ENCODE assay signal across 8 mouse cellular contexts in genomic region chr16:49857504-49858160, GRCm38 (mm10). TPM values are rescaled to one million over a fixed set of nuclear protein-coding genes. Genes with fewer than 3 reads are reported as not detected.
DNase-seq lines count a peak whose midpoint lies in the region; ATAC-seq and TF ChIP-seq lines count a peak whose summit lies in the region.

No protein-coding gene starts in this region.

- no peak for ATAC-seq in forebrain, embryonic 12.5 days (ENCODE audit: low FRiP score)
- no peak for ATAC-seq in intestine, embryonic 15.5 days
- no peak for ATAC-seq in midbrain, embryonic 12.5 days (ENCODE audit: low FRiP score, low read depth)

- H3K27me3 ChIP-seq in CH12.LX (replicated peaks) = no peaks in the 10 kb centered on the region
- H3K27me3 ChIP-seq in forebrain, embryonic 12.5 days = no peaks in the 10 kb centered on the region
- no peaks in the 10 kb centered on the region for H3K27me3 ChIP-seq in intestine, embryonic 15.5 days (replicated peaks)
- no peaks in the 10 kb centered on the region for H3K27me3 ChIP-seq in midbrain, embryonic 12.5 days

- peaks cover 59% of the 10 kb centered on the region for H3K79me2 ChIP-seq in CH12.LX (replicated peaks; ENCODE audit: control insufficient read depth, extremely low read depth, insufficient read depth, poor library complexity, severe bottlenecking)

- H3K9ac ChIP-seq in CH12.LX (ENCODE audit: insufficient read depth, low read depth) = peak overlapping the region; percentile 90
- no peak overlapping the region for H3K9ac ChIP-seq in forebrain, embryonic 12.5 days
- no peak overlapping the region for H3K9ac ChIP-seq in intestine, embryonic 15.5 days
- no peak overlapping the region for H3K9ac ChIP-seq in midbrain, embryonic 12.5 days (replicated peaks)

- peaks cover 18 to 28% of the 10 kb centered on the region in 2 experiments for H3K36me3 ChIP-seq in CH12.LX (replicated peaks in 1 of 2; ENCODE audit: control insufficient read depth in 1 of 2, insufficient read depth in 1 of 2, low read length in 1 of 2)
- H3K36me3 ChIP-seq in forebrain, embryonic 12.5 days (replicated peaks) = no peaks in the 10 kb centered on the region
- H3K36me3 ChIP-seq in intestine, embryonic 15.5 days = no peaks in the 10 kb centered on the region
- H3K36me3 ChIP-seq in midbrain, embryonic 12.5 days = no peaks in the 10 kb centered on the region

- H3K9me3 ChIP-seq in CH12.LX (replicated peaks; ENCODE audit: low read length) = peaks cover 6% of the 10 kb centered on the region
- no peaks in the 10 kb centered on the region for H3K9me3 ChIP-seq in forebrain, embryonic 12.5 days
- no peaks in the 10 kb centered on the region for H3K9me3 ChIP-seq in intestine, embryonic 15.5 days
- H3K9me3 ChIP-seq in midbrain, embryonic 12.5 days = no peaks in the 10 kb centered on the region

- peak overlapping the region; percentile 82 for H3K27ac ChIP-seq in CH12.LX (ENCODE audit: insufficient read depth, low read depth)
- H3K27ac ChIP-seq in forebrain, embryonic 12.5 days = no peak overlapping the region
- H3K27ac ChIP-seq in intestine, embryonic 15.5 days = no peak overlapping the region
- H3K27ac ChIP-seq in midbrain, embryonic 12.5 days (replicated peaks) = no peak overlapping the region

- TF ChIP-seq RAD21 in CH12.LX (IDR thresholded peaks at IDR 0.05; ENCODE audit: low read depth, low read length) = no peak

- TF ChIP-seq EP300 in CH12.LX (IDR thresholded peaks at IDR 0.05; ENCODE audit: low read length) = peak; percentile 34; the same call in 1 of the 2 replicates

- in situ Hi-C loops in CH12.LX (cut with MboI; ENCODE audit: low pct_ligation_motif_present, low pct_unique_long_range_greater_than_20kb, low sequenced_read_pairs) = no loop called here

- H3K4me1 ChIP-seq in CH12.LX (ENCODE audit: control insufficient read depth in 1 of 2, insufficient read depth in 2 of 2) = peaks cover 17 to 49% of the 10 kb centered on the region in 2 experiments
- peaks cover 22% of the 10 kb centered on the region for H3K4me1 ChIP-seq in forebrain, embryonic 12.5 days
- peaks cover 5% of the 10 kb centered on the region; the same call in 1 of the 2 replicates for H3K4me1 ChIP-seq in intestine, embryonic 15.5 days (replicated peaks)
- peaks cover 15% of the 10 kb centered on the region; the same call in 1 of the 2 replicates for H3K4me1 ChIP-seq in midbrain, embryonic 12.5 days

- dilution Hi-C loops in CH12.LX (cut with MboI; ENCODE audit: extremely low pct_ligation_motif_present, extremely low pct_unique_long_range_greater_than_20kb, low sequenced_read_pairs) = no loop called here

- peak overlapping the region; percentile 99 for H3K4me2 ChIP-seq in CH12.LX (ENCODE audit: insufficient read depth, low read depth, poor library complexity, severe bottlenecking)
- H3K4me2 ChIP-seq in forebrain, embryonic 12.5 days = peak overlapping the region; percentile 38
- peak overlapping the region; percentile 39 for H3K4me2 ChIP-seq in intestine, embryonic 15.5 days (replicated peaks)
- peak overlapping the region; percentile 66 for H3K4me2 ChIP-seq in midbrain, embryonic 12.5 days (replicated peaks)

- TF ChIP-seq POLR2A in CH12.LX (IDR thresholded peaks at IDR 0.05; ENCODE audit: low read depth, low read length) = peak; percentile 26; the same call in 1 of the 2 replicates

- H3K4me3 ChIP-seq in CH12.LX (replicated peaks in 1 of 3; ENCODE audit: low read depth in 2 of 3, low read length in 2 of 3, poor library complexity in 1 of 3) = peak overlapping the region; percentile 67 to 90 (median 85)
- peak overlapping the region; percentile 5; the same call in 1 of the 2 replicates for H3K4me3 ChIP-seq in forebrain, embryonic 12.5 days (replicated peaks)
- no peak overlapping the region for H3K4me3 ChIP-seq in intestine, embryonic 15.5 days (replicated peaks)
- H3K4me3 ChIP-seq in midbrain, embryonic 12.5 days = 0 out of 2 replicates have a peak overlapping the region, but pooled peaks have one; percentile 10

- peak; percentile 38 for DNase-seq in adrenal gland, postnatal 10 days
- DNase-seq in adrenal gland, postnatal 4 days (ENCODE audit: low spot score in 2 of 2) = no peak
- peak; percentile 67 for DNase-seq in CH12.LX (ENCODE audit: extremely low read depth)
- no peak for DNase-seq in urinary bladder, postnatal 14 days (ENCODE audit: low spot score)
- DNase-seq in left cerebral cortex, adult 11 months (ENCODE audit: low spot score) = no peak

- 54% methylated on average over 8 of the region's 8 CpGs for WGBS in forebrain, embryonic 12.5 days
- WGBS in intestine, embryonic 15.5 days = 58% methylated on average over 8 of the region's 8 CpGs
- whole genome bisulfite sequencing in midbrain, embryonic 12.5 days = 58% methylated on average over 8 of the region's 8 CpGs

- TF ChIP-seq CTCF in CH12.LX (conservative IDR thresholded peaks at IDR 0.05 in 1 of 2, IDR thresholded peaks at IDR 0.05 in 1 of 2; ENCODE audit: low read depth in 2 of 2, low read length in 2 of 2) = no peak

TF ChIP-seq in CH12.LX, 34 proteins besides CTCF, POLR2A, EP300 and RAD21:
- TF ChIP-seq UBTF (IDR thresholded peaks at IDR 0.05; ENCODE audit: low read depth, low read length) (peak; percentile 18; the same call in 1 of the 2 replicates), ETS1 (conservative IDR thresholded peaks at IDR 0.05; ENCODE audit: low read depth, low read length) (peak; percentile 48), TBP (conservative IDR thresholded peaks at IDR 0.05; ENCODE audit: low read depth, low read length) (0 out of 2 replicates have a peak, but pooled peaks have one; percentile 51), CHD1 (IDR thresholded peaks at IDR 0.05; ENCODE audit: low read depth, low read length) (0 out of 2 replicates have a peak, but pooled peaks have one; percentile 65), TCF12 (IDR thresholded peaks at IDR 0.05; ENCODE audit: low read depth, low read length) (peak; percentile 56), BHLHE40 (IDR thresholded peaks at IDR 0.05; ENCODE audit: low read depth, low read length) (peak; percentile 62), MAZ (IDR thresholded peaks at IDR 0.05; ENCODE audit: low read depth, low read length) (no peak), IRF4 (IDR thresholded peaks at IDR 0.05; ENCODE audit: low read depth, low read length) (0 out of 2 replicates have a peak, but pooled peaks have one; percentile 52), MXI1 (IDR thresholded peaks at IDR 0.05; ENCODE audit: low read depth, low read length) (peak; percentile 40; the same call in 1 of the 2 replicates), JUND (conservative IDR thresholded peaks at IDR 0.05; ENCODE audit: low read depth, low read length) (no peak), SMC3 (IDR thresholded peaks at IDR 0.05; ENCODE audit: low read depth, low read length) (peak; percentile 10; the same call in 1 of the 2 replicates)

RNA-seq across cellular contexts. Expression of gene Cd47, which starts 57.3 kb away (rescaled TPM):
- total RNA-seq in adrenal gland, postnatal 10 days (2021) = 100 to 1,000 TPM; 123 to 129 TPM
- total RNA-seq in adrenal gland, postnatal 4 days (2021) = 100 to 1,000 TPM; 167 to 169 TPM
- total RNA-seq in CH12.LX (2012; rRNA removed) (111 and 142 TPM in 2 replicates), CH12.LX (2014; rRNA removed) (277 and 278 TPM in 2 replicates)
- polyA plus RNA-seq in CH12.LX (2012; ENCODE audit: insufficient read length, low read depth) = 102 and 109 TPM in 2 replicates
- polyA plus RNA-seq in forebrain, embryonic 12.5 days (2016; fragmentation: Nextera tagmentation; extraction: Ambion mirVana) = 61.0 and 61.4 TPM in 2 replicates
- 79.0 and 85.0 TPM in 2 replicates for polyA plus RNA-seq in intestine, embryonic 15.5 days (2015; fragmentation: Nextera tagmentation; extraction: Ambion mirVana)
- polyA plus RNA-seq in midbrain, embryonic 12.5 days (2016; fragmentation: Nextera tagmentation; extraction: Ambion mirVana) = 65.2 and 71.6 TPM in 2 replicates

Comparison
In these comparisons a context has a peak if more than half of its experiments do, and no peak if none do; other contexts are left out.
1. DNase-seq: peak in adrenal gland, postnatal 10 days (single experiment) and CH12.LX (single experiment); none in adrenal gland, postnatal 4 days (0 of 2), urinary bladder, postnatal 14 days (single experiment) and left cerebral cortex, adult 11 months (single experiment).
2. H3K4me2 ChIP-seq: peak in every context shown above with its lines; median percentile 99 in CH12.LX; 66 in midbrain, embryonic 12.5 days; 39 in intestine, embryonic 15.5 days; 38 in forebrain, embryonic 12.5 days.